Mouse (Mus musculus) mammary gland, adult 2 months (tissue): ENCODE results near the gene Rsu1. TPM values are rescaled to one million over a fixed set of nuclear protein-coding genes. Genes with fewer than 3 reads are reported as not detected.

Experiments
- polyA plus RNA-seq: library from polyadenylated mRNA; depleted of rRNA; stranded (reverse); fragments of >200 nt; gene quantifications from 2 replicates; pipeline ENCODE4 v1.2.3, GENCODE M21; 2012; ENCODE audit warnings: low replicate concordance; rRNA removed

The Rsu1 gene
- 76.0 and 127 TPM in 2 replicates for polyA plus RNA-seq

GRCm38 (mm10) chr2:13271165-13271957 is at the start of gene Rsu1:
TSS of gene Rsu1 (minus strand) at chr2:13271415.

Other genes with a start within 250 kb of the Rsu1 start
- 0.11 and 0.14 TPM in 2 replicates for gene Cubn, start 220.4 kb upstream of the Rsu1 start, polyA plus RNA-seq